In genomic region chr5:28456366-28456765, GRCm38 (mm10) we compare ENCODE assay signal across 31 mouse cellular contexts. TPM values are rescaled to one million over a fixed set of nuclear protein-coding genes. Genes with fewer than 3 reads are reported as not detected.
DNase-seq lines count a peak whose midpoint lies in the region; ATAC-seq lines count a peak whose summit lies in the region.
"Had no signal": no experiment of that assay in that cellular context is flagged by ENCODE, and none has a peak within 500 bp of the region (broad histone marks: within the 10 kb centered on the region; RNA-seq: fewer than 3 reads in every experiment).

No protein-coding gene starts in this region.

- no peak overlapping the region for H3K9ac ChIP-seq in midbrain, embryonic 15.5 days
- H3K9ac ChIP-seq: forebrain, embryonic 12.5 days; heart, embryonic 12.5 days; hindbrain, embryonic 13.5 days; limb, embryonic 12.5 days; liver, embryonic 15.5 days had no signal

- peak overlapping the region; percentile 74 for H3K4me3 ChIP-seq in midbrain, embryonic 10.5 days
- no peak overlapping the region for H3K4me3 ChIP-seq in midbrain, embryonic 15.5 days
- H3K4me3 ChIP-seq: erythroblast, embryonic 14.5 days; forebrain, embryonic 12.5 days; heart, embryonic 12.5 days; hindbrain, embryonic 13.5 days; left cerebral cortex, adult 2 months; limb, embryonic 12.5 days; liver, embryonic 15.5 days; megakaryocyte, embryonic 14.5 days had no signal

- peaks cover 95% of the 10 kb centered on the region for H3K27me3 ChIP-seq in midbrain, embryonic 10.5 days (ENCODE audit: low read depth, poor library complexity, severe bottlenecking)
- H3K27me3 ChIP-seq in midbrain, embryonic 15.5 days (replicated peaks) = peaks cover 53% of the 10 kb centered on the region

- no peak for ATAC-seq in midbrain, embryonic 15.5 days (replicated peaks)
- ATAC-seq: midbrain, embryonic 16.5 days; Patski had no signal

- no peaks in the 10 kb centered on the region for H3K9me3 ChIP-seq in midbrain, embryonic 10.5 days (replicated peaks)
- H3K9me3 ChIP-seq in midbrain, embryonic 15.5 days = no peaks in the 10 kb centered on the region
- H3K9me3 ChIP-seq: forebrain, embryonic 12.5 days; heart, embryonic 12.5 days; hindbrain, embryonic 13.5 days; limb, embryonic 12.5 days; liver, embryonic 15.5 days had no signal

- 57% methylated on average over 1 of the region's 1 CpGs for WGBS in midbrain, embryonic 10.5 days
- WGBS in midbrain, embryonic 15.5 days = 69% methylated on average over 1 of the region's 1 CpGs

- peaks cover 53% of the 10 kb centered on the region for H3K4me1 ChIP-seq in midbrain, embryonic 10.5 days
- H3K4me1 ChIP-seq in midbrain, embryonic 15.5 days = peaks cover 33% of the 10 kb centered on the region
- H3K4me1 ChIP-seq: liver, embryonic 15.5 days had no signal

- H3K27ac ChIP-seq in midbrain, embryonic 10.5 days (replicated peaks) = peak overlapping the region; percentile 29; the same call in 1 of the 2 replicates
- H3K27ac ChIP-seq in midbrain, embryonic 15.5 days = no peak overlapping the region
- H3K27ac ChIP-seq: forebrain, embryonic 12.5 days; hindbrain, embryonic 13.5 days; left cerebral cortex, adult 2 months; limb, embryonic 12.5 days; liver, embryonic 15.5 days had no signal

- DNase-seq in embryo, embryonic 11 days = peak; percentile 7
- no peak for DNase-seq in embryo, embryonic 10 days (ENCODE audit: low spot score)
- peak; percentile 0 for DNase-seq in layer of hippocampus, adult 11-12 months (ENCODE audit: low spot score)
- no peak for DNase-seq in layer of hippocampus, postnatal 14 days (ENCODE audit: low spot score in 2 of 2)
- no peak for DNase-seq in midbrain, embryonic 10.5 days (ENCODE audit: low spot score)
- DNase-seq in testis, postnatal 10 days (ENCODE audit: low spot score) = peak; percentile 30
- DNase-seq: adrenal gland, postnatal 25 days; cerebellum, adult 11-12 months; cerebellum, adult 9-11 months; gastrocnemius, postnatal 10 days; heart, postnatal 4 days; kidney, adult 11 months; kidney, postnatal 14 days; right cerebral cortex, adult 18-20 months; spleen, adult 18-20 months; thymus, adult 2 months; thymus, postnatal 36 days had no signal

- 0 out of 2 replicates have a peak, but pooled peaks cover 8% of the 10 kb centered on the region for H3K36me3 ChIP-seq in midbrain, embryonic 10.5 days
- H3K36me3 ChIP-seq in midbrain, embryonic 15.5 days (replicated peaks) = no peaks in the 10 kb centered on the region
- H3K36me3 ChIP-seq: forebrain, embryonic 12.5 days; G1E; heart, embryonic 12.5 days; hindbrain, embryonic 13.5 days; limb, embryonic 12.5 days; liver, embryonic 15.5 days had no signal

- no peak overlapping the region for H3K4me2 ChIP-seq in midbrain, embryonic 15.5 days
- H3K4me2 ChIP-seq: forebrain, embryonic 12.5 days; heart, embryonic 12.5 days; hindbrain, embryonic 13.5 days; limb, embryonic 12.5 days; liver, embryonic 15.5 days had no signal

RNA-seq across cellular contexts. Expression of gene Shh, which starts 10.7 kb away (rescaled TPM):
- 1 to 10 TPM; 1.4 TPM for total RNA-seq in layer of hippocampus, postnatal 14 days (2021)
- 7.2 and 7.3 TPM in 2 replicates for polyA plus RNA-seq in midbrain, embryonic 10.5 days (2016; fragmentation: Nextera tagmentation; extraction: Ambion mirVana)
- 1.1 and 1.4 TPM in 2 replicates for polyA plus RNA-seq in midbrain, embryonic 15.5 days (2015; fragmentation: Nextera tagmentation; extraction: Ambion mirVana)
- total RNA-seq: G1E; gastrocnemius, postnatal 10 days; heart, postnatal 4 days; neutrophil, adult 5-6 weeks had no signal
- polyA plus RNA-seq: G1E; heart, postnatal 0 days; liver, embryonic 15.5 days had no signal

Comparison
In these comparisons a context has a peak if more than half of its experiments do, and no peak if none do; other contexts are left out.
1. DNase-seq: peak in embryo, embryonic 11 days (single experiment), layer of hippocampus, adult 11-12 months (single experiment) and testis, postnatal 10 days (single experiment); none in embryo, embryonic 10 days (single experiment), layer of hippocampus, postnatal 14 days (0 of 2) and midbrain, embryonic 10.5 days (single experiment).